Mouse (Mus musculus) MEL (cell line): Measurements from ENCODE around the gene Hoxa11. TPM values are rescaled to one million over a fixed set of nuclear protein-coding genes. Genes with fewer than 3 reads are reported as not detected.

Experiments
- DNase-seq: peaks from one replicate; pipeline ENCODE4 v3.0.0; 2011; ENCODE audit warnings: low read depth, low spot score
- H3K27ac ChIP-seq: 2 replicates; pipeline ENCODE4 v1.5.1; 2012; ENCODE audit warnings: low read depth, mild to moderate bottlenecking, control low read depth, low read length, moderate library complexity; ENCODE audit not compliant: control insufficient read depth
- H3K27me3 ChIP-seq, 2 experiments: fragments of 150-350 bp in 1 of 2; sonication (generic) in 1 of 2; 2 replicates each; pipeline ENCODE4 v1.6.1; 2012; ENCODE audit warnings: low read length in 2 of 2, mild to moderate bottlenecking in 2 of 2, improper control_type of control experiment in 1 of 2, moderate library complexity in 1 of 2; ENCODE audit not compliant: insufficient read depth in 2 of 2, control insufficient read depth in 1 of 2
- H3K36me3 ChIP-seq, 2 experiments: 2 replicates each; pipeline ENCODE4 v1.6.1; 2012 to 2014; ENCODE audit warnings: low read length in 2 of 2, improper control_type of control experiment in 1 of 2, inconsistent platforms in 1 of 2, mild to moderate bottlenecking in 1 of 2; ENCODE audit not compliant: insufficient read depth in 2 of 2, control insufficient read depth in 1 of 2
- H3K4me1 ChIP-seq, 2 experiments: fragments of 150-350 bp in 1 of 2; sonication (generic) in 1 of 2; 2 replicates each; pipeline ENCODE4 v1.6.1; 2012; ENCODE audit warnings: low read length in 2 of 2, improper control_type of control experiment in 1 of 2, mild to moderate bottlenecking in 1 of 2; ENCODE audit not compliant: insufficient read depth in 2 of 2, control insufficient read depth in 1 of 2
- H3K4me3 ChIP-seq, 2 experiments: fragments of 150-350 bp in 1 of 2; sonication (generic) in 1 of 2; 2 replicates each; pipeline ENCODE4 v1.5.1; 2012; ENCODE audit warnings: low read depth in 2 of 2, low read length in 2 of 2, mild to moderate bottlenecking in 2 of 2, moderate library complexity in 2 of 2, control low read depth in 1 of 2, improper control_type of control experiment in 1 of 2; ENCODE audit not compliant: control insufficient read depth in 1 of 2, insufficient read depth in 1 of 2
- H3K79me2 ChIP-seq: 2 replicates; pipeline ENCODE4 v1.6.1; 2012; ENCODE audit warnings: mild to moderate bottlenecking, low read length, moderate library complexity; ENCODE audit not compliant: control insufficient read depth, poor library complexity, insufficient read depth
- H3K9ac ChIP-seq: 2 replicates; pipeline ENCODE4 v1.6.1; 2012; ENCODE audit warnings: low read depth, mild to moderate bottlenecking, control low read depth, low read length, moderate library complexity; ENCODE audit not compliant: control insufficient read depth, poor library complexity, severe bottlenecking
- H3K9me3 ChIP-seq: fragments of 150-350 bp; sonication (generic); replicated peaks from 2 replicates; pipeline ENCODE4 v1.6.1; 2012; ENCODE audit warnings: mild to moderate bottlenecking, low read length, improper control_type of control experiment, moderate library complexity; ENCODE audit not compliant: insufficient read depth
- CTCF ChIP-seq, 3 experiments: IDR thresholded peaks in 2 of 3; conservative IDR thresholded peaks in 1 of 3; 2 replicates each; pipeline ENCODE4 v1.5.1; 2011 to 2012; ENCODE audit warnings: low read length in 3 of 3, low read depth in 2 of 3, mild to moderate bottlenecking in 2 of 3, improper control_type of control experiment in 1 of 3, inconsistent platforms in 1 of 3, mixed read lengths in 1 of 3, moderate library complexity in 1 of 3; ENCODE audit not compliant: control insufficient read depth in 1 of 3, insufficient read depth in 1 of 3, poor library complexity in 1 of 3, severe bottlenecking in 1 of 3
- ELF1 ChIP-seq: IDR thresholded peaks from 2 replicates; pipeline ENCODE4 v1.6.1; 2014; ENCODE audit warnings: low read depth, mild to moderate bottlenecking, inconsistent platforms, low read length, improper control_type of control experiment, moderate library complexity
- ETS1 ChIP-seq: IDR thresholded peaks from 2 replicates; pipeline ENCODE4 v1.6.1; 2012; ENCODE audit warnings: low read depth, mild to moderate bottlenecking, inconsistent platforms, low read length, improper control_type of control experiment, moderate library complexity
- GATA1 ChIP-seq: IDR thresholded peaks from 2 replicates; pipeline ENCODE4 v1.6.1; 2011; ENCODE audit warnings: low read depth, low read length, improper control_type of control experiment
- MAFK ChIP-seq: IDR thresholded peaks from 2 replicates; pipeline ENCODE4 v1.6.1; 2011; ENCODE audit warnings: low read depth, mild to moderate bottlenecking, low read length, improper control_type of control experiment, borderline replicate concordance
- MAX ChIP-seq: IDR thresholded peaks from 2 replicates; pipeline ENCODE4 v1.6.1; 2011; ENCODE audit warnings: low read length, improper control_type of control experiment
- MAZ ChIP-seq: IDR thresholded peaks from 2 replicates; pipeline ENCODE4 v1.6.1; 2012; ENCODE audit warnings: low read depth, mild to moderate bottlenecking, inconsistent platforms, low read length, improper control_type of control experiment
- MXI1 ChIP-seq: IDR thresholded peaks from 2 replicates; pipeline ENCODE4 v1.6.1; 2011; ENCODE audit warnings: mild to moderate bottlenecking, low read depth, low read length, improper control_type of control experiment
- MYB ChIP-seq: IDR thresholded peaks from 2 replicates; pipeline ENCODE4 v1.6.1; 2011; ENCODE audit warnings: mild to moderate bottlenecking, low read depth, low read length, improper control_type of control experiment
- MYC ChIP-seq: IDR thresholded peaks from 2 replicates; pipeline ENCODE4 v1.6.1; 2011; ENCODE audit warnings: low read depth, mild to moderate bottlenecking, low read length, improper control_type of control experiment, moderate library complexity
- NELFE ChIP-seq: IDR thresholded peaks from 2 replicates; pipeline ENCODE4 v1.6.1; 2011; ENCODE audit warnings: low read depth, low read length, improper control_type of control experiment
- NRF1 ChIP-seq: IDR thresholded peaks from 2 replicates; pipeline ENCODE4 v1.6.1; 2014; ENCODE audit warnings: low read depth, mild to moderate bottlenecking, inconsistent platforms, low read length, improper control_type of control experiment, moderate library complexity; ENCODE audit not compliant: poor library complexity, insufficient read depth, severe bottlenecking
- POLR2AphosphoS5 ChIP-seq: IDR thresholded peaks from 2 replicates; pipeline ENCODE4 v1.6.1; 2012; ENCODE audit warnings: low read depth, borderline replicate concordance, mild to moderate bottlenecking, inconsistent platforms, low read length, moderate library complexity, mixed read lengths
- RCOR1 ChIP-seq: IDR thresholded peaks from 2 replicates; pipeline ENCODE4 v1.6.1; 2012; ENCODE audit warnings: low read depth, mild to moderate bottlenecking, inconsistent platforms, low read length, improper control_type of control experiment
- SIN3A ChIP-seq: IDR thresholded peaks from 2 replicates; pipeline ENCODE4 v1.6.1; 2012; ENCODE audit warnings: low read length, improper control_type of control experiment, inconsistent platforms
- TAL1 ChIP-seq: IDR thresholded peaks from 2 replicates; pipeline ENCODE4 v1.6.1; 2012; ENCODE audit warnings: mild to moderate bottlenecking, inconsistent platforms, low read length, moderate library complexity, mixed read lengths
- TBP ChIP-seq: IDR thresholded peaks from 2 replicates; pipeline ENCODE4 v1.8.0; 2011; ENCODE audit warnings: low read depth, low read length, improper control_type of control experiment
- USF1 ChIP-seq: IDR thresholded peaks from 2 replicates; pipeline ENCODE4 v1.6.1; 2014; ENCODE audit warnings: low read depth, mild to moderate bottlenecking, inconsistent platforms, low read length, improper control_type of control experiment, moderate library complexity
- USF2 ChIP-seq, 2 experiments: IDR thresholded peaks; 2 replicates each; pipeline ENCODE4 v1.6.1; 2011 to 2012; ENCODE audit warnings: improper control_type of control experiment in 2 of 2, low read length in 2 of 2, borderline replicate concordance in 1 of 2, inconsistent platforms in 1 of 2, low read depth in 1 of 2, mild to moderate bottlenecking in 1 of 2; ENCODE audit not compliant: insufficient read depth in 1 of 2
- ZC3H11A ChIP-seq: IDR thresholded peaks from 2 replicates; pipeline ENCODE4 v1.6.1; 2012; ENCODE audit warnings: low read depth, mild to moderate bottlenecking, inconsistent platforms, low read length, improper control_type of control experiment
- ZNF384 ChIP-seq: IDR thresholded peaks from 2 replicates; pipeline ENCODE4 v1.6.1; 2012; ENCODE audit warnings: low read depth, mild to moderate bottlenecking, inconsistent platforms, low read length, improper control_type of control experiment
- polyA plus RNA-seq, 2 experiments: library from polyadenylated mRNA; stranded (reverse) in 1 of 2; unstranded in 1 of 2; fragments of >175 nt in 1 of 2; fragments of >200 nt in 1 of 2; gene quantifications; 2 replicates each; pipeline versions ENCODE4 v1.2.1 to v1.2.4; 2012; ENCODE audit warnings: low replicate concordance in 2 of 2, low read depth in 1 of 2; ENCODE audit not compliant: insufficient read length in 2 of 2, insufficient read depth in 1 of 2, missing spikeins in 1 of 2
- total RNA-seq: library from RNA; depleted of rRNA; stranded (reverse); fragments of 300-350 nt; gene quantifications from 2 replicates; pipeline ENCODE4 v1.2.3, GENCODE M21; 2012; rRNA removed

Hoxa11 gene
- total and polyA plus RNA-seq, 3 experiments: not detected

- DNase-seq: no peak
- no peaks in the 10 kb centered on the region for H3K36me3 ChIP-seq
- no peaks in the 10 kb centered on the region for H3K27me3 ChIP-seq
Observed at GRCm38 (mm10) chr6:52196811-52197210, 48.8 kb downstream of the Hoxa11 start.

GRCm38 (mm10) chr6:52194690-52195089, 50.9 kb downstream of the Hoxa11 start:
- H3K36me3 ChIP-seq: no peaks in the 10 kb centered on the region
- DNase-seq: no peak
- H3K4me3 ChIP-seq: no peak overlapping the region
- H3K9me3 ChIP-seq: no peaks in the 10 kb centered on the region
- H3K9ac ChIP-seq: no peak overlapping the region
- no peak overlapping the region for H3K27ac ChIP-seq
- TF ChIP-seq NRF1: no peak
- TF ChIP-seq MYC: no peak
- TF ChIP-seq ELF1: no peak
- no peak for TF ChIP-seq USF1
- TF ChIP-seq MAZ: no peak
- no peak for TF ChIP-seq TBP
- no peak for TF ChIP-seq MAX
- TF ChIP-seq CTCF (IDR thresholded peaks at IDR 0.05 in 2 of 3, conservative IDR thresholded peaks at IDR 0.05 in 1 of 3; ENCODE audit: control insufficient read depth in 1 of 3, insufficient read depth in 1 of 3, low read depth in 2 of 3, low read length in 3 of 3, poor library complexity in 1 of 3, severe bottlenecking in 1 of 3): no peak
- no peak for TF ChIP-seq SIN3A
- no peak for TF ChIP-seq MYB
- no peak for TF ChIP-seq GATA1
- no peak for TF ChIP-seq NELFE
- no peaks in the 10 kb centered on the region for H3K79me2 ChIP-seq
- H3K27me3 ChIP-seq: no peaks in the 10 kb centered on the region
- H3K4me1 ChIP-seq: no peaks in the 10 kb centered on the region

More at GRCm38 (mm10) chr6:52196811-52197210, 48.8 kb downstream of the Hoxa11 start:
- TF ChIP-seq MAZ (no peak), RCOR1 (no peak), MXI1 (no peak), MYC (no peak), ZC3H11A (no peak), ELF1 (no peak), MAFK (no peak), ETS1 (no peak), CTCF (IDR thresholded peaks at IDR 0.05 in 2 of 3, conservative IDR thresholded peaks at IDR 0.05 in 1 of 3; ENCODE audit: control insufficient read depth in 1 of 3, insufficient read depth in 1 of 3, low read depth in 2 of 3, low read length in 3 of 3, poor library complexity in 1 of 3, severe bottlenecking in 1 of 3) (no peak), ZNF384 (no peak), POLR2AphosphoS5 (no peak), USF2 (IDR thresholded peaks at IDR 0.05; ENCODE audit: borderline replicate concordance in 1 of 2, insufficient read depth in 1 of 2, low read depth in 1 of 2, low read length in 2 of 2) (no peak), TAL1 (no peak)
- no peaks in the 10 kb centered on the region; the same call in 1 of the 2 replicates for H3K79me2 ChIP-seq
- H3K9ac ChIP-seq: no peak overlapping the region
- H3K4me1 ChIP-seq: no peaks in the 10 kb centered on the region
- H3K4me3 ChIP-seq: no peak overlapping the region
- no peak overlapping the region for H3K27ac ChIP-seq
- H3K9me3 ChIP-seq: no peaks in the 10 kb centered on the region

Other genes starting within 250 kb of the Hoxa11 start
- gene Skap2, start 233.3 kb downstream of the Hoxa11 start, total RNA-seq: 17.7 and 17.8 TPM in 2 replicates
- gene Skap2, start 233.3 kb downstream of the Hoxa11 start, polyA plus RNA-seq: 10 to 100 TPM in 1 of 2 experiments, not detected in 1; 31.3 TPM
- gene Hoxa1, start 87.5 kb downstream of the Hoxa11 start, total RNA-seq: not detected in 2 replicates
- not detected for gene Hoxa1, start 87.5 kb downstream of the Hoxa11 start, polyA plus RNA-seq
- not detected in 2 replicates for gene Hoxa2, start 81.0 kb downstream of the Hoxa11 start, total RNA-seq
- gene Hoxa2, start 81.0 kb downstream of the Hoxa11 start, polyA plus RNA-seq: not detected
- gene 5730596B20Rik, start 68.3 kb downstream of the Hoxa11 start, total RNA-seq: not detected in 2 replicates
- gene 5730596B20Rik, start 68.3 kb downstream of the Hoxa11 start, polyA plus RNA-seq: not detected
- not detected in 2 replicates for gene Hoxa4, start 54.1 kb downstream of the Hoxa11 start, total RNA-seq
- not detected for gene Hoxa4, start 54.1 kb downstream of the Hoxa11 start, polyA plus RNA-seq
- not detected in 2 replicates for gene Hoxa5, start 41.2 kb downstream of the Hoxa11 start, total RNA-seq
- gene Hoxa5, start 41.2 kb downstream of the Hoxa11 start, polyA plus RNA-seq: not detected
- not detected in 2 replicates for gene Hoxa6, start 37.1 kb downstream of the Hoxa11 start, total RNA-seq
- gene Hoxa6, start 37.1 kb downstream of the Hoxa11 start, polyA plus RNA-seq: not detected
- not detected in 2 replicates for gene Hoxa3, start 32.5 kb downstream of the Hoxa11 start, total RNA-seq
- not detected for gene Hoxa3, start 32.5 kb downstream of the Hoxa11 start, polyA plus RNA-seq
- not detected in 2 replicates for gene Gm28308, start 32.5 kb downstream of the Hoxa11 start, total RNA-seq
- gene Gm28308, start 32.5 kb downstream of the Hoxa11 start, polyA plus RNA-seq: not detected
- gene Hoxa7, start 24.0 kb downstream of the Hoxa11 start, total RNA-seq: not detected in 2 replicates
- under 1 TPM in 1 of 2 experiments, not detected in 1; 0.17 TPM for gene Hoxa7, start 24.0 kb downstream of the Hoxa11 start, polyA plus RNA-seq
- not detected in 2 replicates for gene Hoxa9, start 14.7 kb downstream of the Hoxa11 start, total RNA-seq
- gene Hoxa9, start 14.7 kb downstream of the Hoxa11 start, polyA plus RNA-seq: not detected
- gene Hoxa10, start 5.0 kb downstream of the Hoxa11 start, total RNA-seq: not detected in 2 replicates
- not detected for gene Hoxa10, start 5.0 kb downstream of the Hoxa11 start, polyA plus RNA-seq
- not detected in 2 replicates for gene Hoxa13, start 15.1 kb upstream of the Hoxa11 start, total RNA-seq
- not detected for gene Hoxa13, start 15.1 kb upstream of the Hoxa11 start, polyA plus RNA-seq
- not detected in 2 replicates for gene Evx1, start 67.7 kb upstream of the Hoxa11 start, total RNA-seq
- not detected for gene Evx1, start 67.7 kb upstream of the Hoxa11 start, polyA plus RNA-seq